Mouse (Mus musculus) embryonic facial prominence, embryonic 11.5 days (tissue): Measurements from ENCODE around the gene Slc6a15. TPM values are rescaled to one million over a fixed set of nuclear protein-coding genes. Genes with fewer than 3 reads are reported as not detected.

Experiments used
- polyA plus RNA-seq: library from polyadenylated mRNA; unstranded; fragments of >200 nt; fragmentation: Nextera tagmentation; extraction: Ambion mirVana; gene quantifications from 2 replicates; pipeline ENCODE4 v1.2.1, GENCODE M21; 2014

Slc6a15 gene
- polyA plus RNA-seq, 1 experiment from 2014 or later: 6.9 TPM

Other genes starting within 250 kb of the Slc6a15 start
- gene Lrriq1, start 131.5 kb upstream of the Slc6a15 start, polyA plus RNA-seq: 1.7 and 2.5 TPM in 2 replicates